Mouse (Mus musculus) small intestine, adult 2 months (tissue): ENCODE data around the gene Atp6v0b.

ENCODE experiments used
- CTCF ChIP-seq: fragments of 200-500 bp; IDR thresholded peaks from 2 replicates; pipeline ENCODE4 v1.5.1; 2012; ENCODE audit warnings: low read depth, mild to moderate bottlenecking, control low read depth, inconsistent platforms, low read length, moderate library complexity, mixed read lengths; ENCODE audit not compliant: insufficient replicate concordance, insufficient read length; ENCODE audit errors: extremely low read depth
- POLR2A ChIP-seq: fragments of 200-500 bp; IDR thresholded peaks from 2 replicates; pipeline ENCODE4 v1.6.1; 2012; ENCODE audit warnings: low read depth, mild to moderate bottlenecking, control low read depth, inconsistent platforms, low read length, moderate library complexity

GRCm38 (mm10) chr4:117887920-117888319 is 787 bp upstream of the Atp6v0b start:
- TF ChIP-seq CTCF (no peak), POLR2A (no peak)
